Mouse (Mus musculus) myocyte (in vitro differentiated cells): ENCODE results near the gene Olfr803.

Experiments used
- CEBPB ChIP-seq: IDR thresholded peaks from 2 replicates; pipeline ENCODE4 v1.6.1; 2011; ENCODE audit warnings: mild to moderate bottlenecking, moderate library complexity; ENCODE audit not compliant: poor library complexity, insufficient read depth, severe bottlenecking
- MAX ChIP-seq: IDR thresholded peaks from one replicate; pipeline ENCODE4 v1.6.1; 2011; ENCODE audit warnings: low read depth, mild to moderate bottlenecking, control low read depth
- MYOD1 ChIP-seq, 3 experiments: IDR thresholded peaks; one replicate each; pipeline ENCODE4 v1.6.1; 2011; ENCODE audit warnings: control low read depth in 2 of 3, low read depth in 2 of 3, mild to moderate bottlenecking in 2 of 3, moderate library complexity in 1 of 3; ENCODE audit not compliant: insufficient read length in 2 of 3, control insufficient read depth in 1 of 3
- MYOG ChIP-seq, 3 experiments: IDR thresholded peaks; one replicate each; pipeline ENCODE4 v1.6.1; 2011; ENCODE audit warnings: control low read depth in 2 of 3, low read depth in 2 of 3, mild to moderate bottlenecking in 2 of 3; ENCODE audit not compliant: insufficient read length in 2 of 3, control insufficient read depth in 1 of 3, insufficient read depth in 1 of 3
- POLR2A ChIP-seq: IDR thresholded peaks from one replicate; pipeline ENCODE4 v1.6.1; 2011; ENCODE audit warnings: low read depth, mild to moderate bottlenecking, control low read depth, moderate library complexity; ENCODE audit not compliant: insufficient read length
- POLR2AphosphoS2 ChIP-seq: IDR thresholded peaks from one replicate; pipeline ENCODE4 v1.6.1; 2011; ENCODE audit warnings: low read depth, control low read depth; ENCODE audit not compliant: insufficient read length
- TCF12 ChIP-seq: IDR thresholded peaks from one replicate; pipeline ENCODE4 v1.6.1; 2011; ENCODE audit warnings: mild to moderate bottlenecking, control low read depth; ENCODE audit not compliant: poor library complexity, insufficient read depth, severe bottlenecking
- USF1 ChIP-seq: IDR thresholded peaks from one replicate; pipeline ENCODE4 v1.6.1; 2011; ENCODE audit warnings: low read depth, mild to moderate bottlenecking, control low read depth, moderate library complexity

GRCm38 (mm10) chr10:129673765-129674164 lies 20.3 kb downstream of the Olfr803 start, which contains the start of gene Olfr801:
- TF ChIP-seq POLR2A, result no peak
- no peak for TF ChIP-seq POLR2AphosphoS2
- no peak for TF ChIP-seq USF1
- TF ChIP-seq MYOD1 (IDR thresholded peaks at IDR 0.05; ENCODE audit: control insufficient read depth in 1 of 3, insufficient read length in 2 of 3, low read depth in 2 of 3), result no peak
- TF ChIP-seq MYOG (IDR thresholded peaks at IDR 0.05; ENCODE audit: control insufficient read depth in 1 of 3, insufficient read depth in 1 of 3, insufficient read length in 2 of 3, low read depth in 2 of 3), result no peak
- no peak for TF ChIP-seq MAX
- no peak for TF ChIP-seq TCF12
- TF ChIP-seq CEBPB, result no peak
